Mouse (Mus musculus): ENCODE measurements around the gene Ap5z1. TPM values are rescaled to one million over a fixed set of nuclear protein-coding genes. Genes with fewer than 3 reads are reported as not detected.
A peak's percentile ranks its signal among the peaks of the same experiment; 100 is the strongest.

Ap5z1 gene
- total RNA-seq, 2 experiments from 2014 or later, result 2.5 to 4.0 TPM

- DNase-seq, result no peak
These were observed 10.0 kb downstream of the Ap5z1 start for GRCm38 (mm10) chr5:142473696-142474095.

GRCm38 (mm10) chr5:142475669-142476068 is 11.9 kb downstream of the Ap5z1 start:
- DNase-seq, result no peak

DNA sequence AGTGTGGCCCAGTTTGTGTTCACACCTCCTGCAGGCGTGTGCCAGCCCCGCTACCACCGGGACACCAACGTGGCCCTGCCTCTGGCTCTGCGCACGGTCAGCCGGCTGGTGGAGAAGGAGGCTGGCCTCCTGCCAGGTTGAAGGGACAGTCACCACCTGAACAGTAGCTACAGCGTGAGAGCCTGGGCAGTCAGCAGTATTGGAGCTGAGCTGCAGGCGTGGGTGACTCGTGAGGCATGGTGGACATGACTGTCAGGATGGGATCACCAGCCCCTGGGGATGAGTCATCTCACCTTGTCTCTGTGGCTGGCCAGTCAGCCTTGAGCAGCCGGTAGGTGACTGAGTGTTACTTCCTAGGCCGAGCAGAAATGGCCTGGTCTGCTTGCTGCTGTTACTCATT is 13.6 kb downstream of the Ap5z1 start:
- DNase-seq, result no peak

DNA sequence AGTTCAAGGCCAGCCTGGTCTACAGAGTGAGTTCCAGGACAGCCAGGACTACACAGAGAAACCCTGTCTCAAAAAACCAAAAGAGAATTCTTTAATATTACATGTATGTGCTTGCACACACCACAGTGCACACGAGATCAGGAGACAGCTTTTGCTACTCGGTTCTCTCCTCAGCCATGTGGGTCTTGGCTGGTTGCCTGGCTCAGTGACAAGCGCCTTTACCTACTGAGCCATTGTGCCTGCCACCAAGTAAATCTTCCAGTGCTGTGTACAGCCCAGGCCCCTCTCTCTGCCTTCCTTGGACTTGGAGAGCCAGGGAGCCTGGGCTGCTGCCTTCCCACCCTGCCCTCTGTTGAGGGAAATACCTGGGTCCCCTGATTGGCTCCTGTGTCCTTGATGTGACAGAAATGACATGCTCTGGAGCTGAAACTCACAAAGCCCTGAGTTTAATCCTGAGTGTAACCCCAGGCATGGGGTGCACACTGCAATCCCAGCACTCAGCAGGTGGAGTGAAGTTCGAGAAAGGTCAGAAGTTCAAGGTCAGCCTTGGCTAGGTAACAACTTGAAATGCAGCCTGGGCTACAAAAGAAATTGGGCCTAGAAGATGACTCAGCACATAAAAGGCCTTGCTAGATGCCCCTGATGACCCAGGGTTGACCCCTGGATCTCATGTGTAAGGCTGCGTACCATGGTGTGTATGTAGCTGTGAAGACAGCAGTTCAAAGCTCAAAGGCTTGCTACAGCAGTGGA is 14.3 kb downstream of the Ap5z1 start:
- DNase-seq, result no peak

DNA sequence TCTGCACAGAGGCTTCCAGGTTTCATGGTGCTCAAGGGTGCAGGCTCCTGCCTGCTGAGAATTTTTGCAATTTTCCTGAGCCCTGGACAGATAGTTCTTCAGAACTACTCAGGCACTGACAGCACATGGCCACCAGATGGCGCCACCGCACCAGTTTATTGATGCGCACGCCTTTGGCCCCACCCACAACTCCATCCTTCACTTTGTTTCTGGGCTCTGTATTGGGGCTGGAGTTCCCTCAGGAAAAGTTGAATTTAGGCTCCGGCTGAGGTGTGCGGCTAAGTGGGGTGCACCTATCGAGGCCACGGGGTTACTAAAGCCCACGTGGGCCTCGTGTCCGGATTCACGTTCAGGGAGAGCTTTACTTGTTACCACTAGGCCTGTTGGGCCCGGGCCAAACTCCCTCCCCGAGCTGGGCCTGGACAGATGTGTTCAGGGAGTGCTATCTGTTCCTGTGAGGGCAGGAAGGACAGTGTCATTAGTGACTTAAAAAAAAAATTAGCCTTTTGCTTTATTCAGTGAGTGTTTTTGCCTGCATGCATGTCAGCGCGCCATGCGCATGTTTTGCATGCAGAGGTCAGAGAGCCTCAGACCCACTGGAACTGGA is 15.2 kb downstream of the Ap5z1 start:
- DNase-seq, result peak; percentile 55

DNA sequence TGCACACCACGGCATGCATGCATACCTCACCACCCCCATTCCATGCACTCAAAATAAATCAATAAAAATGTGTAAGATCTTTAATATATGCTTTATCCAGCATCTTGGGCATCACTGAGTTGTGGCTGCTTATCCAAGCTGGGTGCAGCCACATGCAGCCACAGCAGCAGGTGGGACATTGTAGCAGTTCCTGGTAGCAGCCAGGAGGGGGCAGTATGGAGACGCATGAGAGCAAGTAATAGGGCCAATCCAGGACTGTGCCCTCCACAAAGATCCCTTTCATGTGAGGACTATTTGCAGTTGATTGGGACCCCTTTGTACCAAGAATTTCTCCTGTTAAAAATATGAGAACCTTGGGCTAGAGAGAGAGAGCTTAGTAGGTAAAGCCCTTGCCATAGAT is 18.8 kb downstream of the Ap5z1 start:
- no peak for DNase-seq

GRCm38 (mm10) chr5:142483581-142483980 is 19.8 kb downstream of the Ap5z1 start:
- no peak for DNase-seq

- DNase-seq, result no peak
These were observed 22.9 kb downstream of the Ap5z1 start for GRCm38 (mm10) chr5:142486654-142487053.

GRCm38 (mm10) chr5:142489955-142490707 is 26.4 kb downstream of the Ap5z1 start:
- no peak for DNase-seq

GRCm38 (mm10) chr5:142493307-142493706 is 29.6 kb downstream of the Ap5z1 start:
- no peak for DNase-seq

- DNase-seq, result no peak
These were observed 31.8 kb downstream of the Ap5z1 start for GRCm38 (mm10) chr5:142495321-142496096.

GRCm38 (mm10) chr5:142498964-142499363 is 35.2 kb downstream of the Ap5z1 start:
- no peak for DNase-seq

- DNase-seq, result no peak
These were observed 37.2 kb downstream of the Ap5z1 start for GRCm38 (mm10) chr5:142500918-142501317.

- DNase-seq, result peak; percentile 62
These were observed 38.7 kb downstream of the Ap5z1 start for GRCm38 (mm10) chr5:142502414-142502813.

- DNase-seq, result no peak
These were observed 40.4 kb downstream of the Ap5z1 start for GRCm38 (mm10) chr5:142504175-142504574.

- no peak for DNase-seq
These were observed 42.1 kb downstream of the Ap5z1 start for GRCm38 (mm10) chr5:142505695-142506423.

DNA sequence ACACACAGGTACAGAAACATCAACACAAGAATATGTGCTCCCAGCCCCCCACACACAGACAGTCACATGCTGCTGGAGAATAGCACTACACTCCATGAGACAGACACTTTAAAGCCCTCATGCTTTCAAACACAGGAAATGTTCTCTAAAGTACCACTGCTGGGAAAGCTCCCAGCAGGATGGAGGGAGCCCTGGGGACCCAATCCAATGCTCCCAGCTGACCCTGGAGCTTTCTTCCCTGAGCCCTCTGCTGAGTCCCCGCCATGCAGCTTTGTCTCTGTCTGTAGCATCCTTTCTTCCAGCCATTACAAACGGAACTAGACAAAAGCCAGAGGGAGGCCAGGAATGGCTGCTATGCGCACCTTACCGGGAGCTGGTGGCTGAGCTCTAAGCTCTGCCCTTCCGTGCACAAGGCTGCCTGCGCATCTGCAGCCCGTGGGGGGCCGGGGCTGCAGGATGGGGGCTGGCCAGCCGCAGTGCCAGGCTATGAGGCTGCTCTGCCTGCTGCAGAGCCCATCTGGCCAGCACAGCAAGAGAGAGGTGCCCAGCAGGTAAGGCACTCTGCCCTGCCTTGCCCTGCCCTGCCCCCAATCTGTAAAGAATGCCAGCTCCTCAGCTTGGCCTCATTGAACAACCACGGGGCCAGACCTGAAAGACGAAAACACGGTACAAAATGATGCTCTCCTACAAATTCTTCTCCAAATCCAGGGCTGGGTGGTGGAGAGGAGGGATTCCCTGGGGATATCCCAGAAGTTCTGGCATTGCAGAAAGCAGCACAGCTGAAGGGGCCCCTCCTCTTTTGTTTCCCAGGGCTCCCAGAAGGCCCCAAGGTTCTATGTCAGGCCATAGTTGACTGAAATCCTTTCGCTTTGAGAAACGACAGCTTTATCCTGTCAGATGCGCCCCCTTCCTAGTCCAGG is 45.7 kb downstream of the Ap5z1 start:
- peak; percentile 21 for DNase-seq

- DNase-seq, result no peak
These were observed 46.3 kb downstream of the Ap5z1 start for GRCm38 (mm10) chr5:142510061-142510414.

DNA sequence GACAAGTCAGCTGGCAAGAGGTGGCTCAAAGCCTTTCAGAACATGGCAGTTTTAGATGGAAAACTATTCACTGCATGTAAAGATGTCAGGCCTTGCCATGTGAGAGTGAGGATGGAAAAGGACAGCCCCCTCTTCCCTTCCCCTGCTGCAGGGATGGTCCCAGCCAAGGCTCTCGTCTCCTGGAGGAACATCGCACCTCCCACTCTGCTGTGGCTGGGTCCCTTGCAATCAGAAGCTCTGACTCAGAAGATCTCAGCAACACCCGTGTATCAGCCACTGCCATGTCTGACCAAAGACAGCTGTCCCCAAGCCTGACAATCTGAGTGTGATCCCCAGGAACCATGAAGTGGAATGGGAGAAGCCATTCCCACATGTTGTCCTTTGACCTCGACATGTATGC is 48.4 kb downstream of the Ap5z1 start:
- no peak for DNase-seq

DNA sequence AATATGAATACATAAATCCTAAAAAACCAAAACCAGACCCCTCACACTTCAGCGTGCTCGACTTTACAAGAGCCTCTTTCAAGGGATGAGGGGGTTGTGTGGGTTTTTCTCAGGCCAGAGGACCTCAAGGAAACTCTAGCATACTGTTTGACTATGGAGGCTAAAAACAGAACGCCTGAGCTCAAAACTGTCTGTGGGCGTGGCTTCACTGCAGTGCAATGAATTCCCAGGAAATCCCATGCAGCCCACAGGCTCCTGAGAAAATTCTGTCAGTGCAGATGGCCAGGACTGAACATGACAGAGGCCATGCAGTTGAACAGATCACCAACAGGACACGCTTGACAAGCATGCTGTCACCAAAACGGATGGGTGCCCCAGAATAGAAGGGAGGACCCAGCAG is 55.2 kb downstream of the Ap5z1 start:
- no peak for DNase-seq

DNA sequence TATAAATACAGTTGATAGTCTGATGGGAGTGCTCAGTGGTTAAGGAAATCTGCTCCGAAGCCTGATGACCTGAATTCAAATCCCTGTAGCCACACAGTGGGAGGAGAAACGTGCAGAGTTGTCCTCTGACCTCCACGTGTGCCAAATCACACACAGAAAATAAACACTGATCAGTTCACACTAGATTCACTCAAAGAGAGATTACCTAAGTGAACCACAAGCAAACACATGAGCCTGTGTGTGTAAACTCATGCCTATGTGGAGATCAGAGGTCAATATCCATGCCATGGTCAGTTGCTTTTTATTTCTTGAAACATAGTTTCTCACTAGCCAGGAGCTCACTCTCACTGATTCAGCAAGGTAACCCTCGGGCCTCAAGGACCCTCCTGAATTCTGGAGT is 56.6 kb downstream of the Ap5z1 start:
- DNase-seq, result no peak

Data from gastrocnemius, postnatal 25 days (tissue).